Mouse (Mus musculus) brain, embryonic 14.5 days (tissue): ENCODE data around the gene Crtac1.

ENCODE experiments used
- CTCF ChIP-seq: fragments of 200-500 bp; IDR thresholded peaks from 2 replicates; pipeline ENCODE4 v1.5.1; 2012; ENCODE audit warnings: inconsistent platforms, mild to moderate bottlenecking, moderate library complexity, borderline replicate concordance; ENCODE audit not compliant: insufficient read depth, insufficient read length; ENCODE audit errors: extremely low read depth
- POLR2A ChIP-seq: fragments of 200-500 bp; IDR thresholded peaks from 2 replicates; pipeline ENCODE4 v1.6.1; 2012; ENCODE audit warnings: mild to moderate bottlenecking, inconsistent platforms, borderline replicate concordance; ENCODE audit not compliant: poor library complexity, insufficient read depth, insufficient read length, severe bottlenecking; ENCODE audit errors: extremely low read depth

DNA sequence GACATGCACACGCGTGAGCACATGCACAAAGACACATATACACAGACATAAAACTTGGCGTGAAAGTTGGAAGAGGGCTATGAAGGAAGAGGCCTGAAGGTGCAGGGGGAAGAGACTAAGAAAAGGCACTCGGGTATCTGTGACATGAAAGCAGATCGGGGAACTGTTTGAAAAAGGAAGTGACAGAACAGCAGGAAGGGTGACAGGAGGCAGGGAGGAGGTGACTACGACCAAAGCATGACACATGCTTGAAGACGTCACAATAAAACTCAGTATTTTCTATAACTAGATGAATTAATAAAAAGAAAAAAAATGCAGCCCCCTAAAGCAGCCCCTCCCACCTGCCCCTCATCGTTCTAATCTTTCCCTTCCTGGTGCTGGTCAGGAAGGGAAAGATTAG is 125.8 kb downstream of the Crtac1 start:
- no peak for TF ChIP-seq CTCF
- TF ChIP-seq POLR2A = no peak
